Mouse (Mus musculus) urinary bladder, adult 18-20 months (tissue): ENCODE data around the gene Krt6a.
"Not testable (repeated sequence)": the region's sequence is repeated elsewhere in the genome, so short reads cannot be mapped to it uniquely, and the experiment has no call there.

Experiments
- DNase-seq, 2 experiments: peaks; one replicate each; pipeline ENCODE4 v3.0.0; 2022; ENCODE audit warnings: low spot score in 2 of 2, mixed read lengths in 2 of 2

The Krt6a gene

DNA sequence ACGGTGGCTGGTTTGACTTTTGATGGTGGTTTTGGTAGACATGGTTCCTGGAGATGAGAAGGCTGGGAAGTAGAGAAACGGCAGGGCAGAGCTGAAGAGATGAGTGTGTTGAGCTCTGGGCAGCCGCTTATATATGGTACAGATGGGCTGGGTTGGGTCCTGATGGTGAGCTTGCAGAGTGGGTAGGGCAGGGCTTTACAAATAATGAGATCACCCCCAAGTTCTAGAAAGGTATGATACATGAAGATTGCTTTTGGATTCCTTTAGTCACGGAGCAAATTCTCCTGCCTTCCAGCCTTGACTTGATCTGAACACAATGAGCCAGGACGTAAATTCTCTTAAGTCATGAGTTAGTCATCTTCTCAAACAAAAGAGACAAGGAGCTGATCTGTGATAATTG is at the start of gene Krt6a:
Krt6a (minus strand) TSS at position 101 of the 400 bp plus-strand sequence.
- DNase-seq, result no peak

DNA sequence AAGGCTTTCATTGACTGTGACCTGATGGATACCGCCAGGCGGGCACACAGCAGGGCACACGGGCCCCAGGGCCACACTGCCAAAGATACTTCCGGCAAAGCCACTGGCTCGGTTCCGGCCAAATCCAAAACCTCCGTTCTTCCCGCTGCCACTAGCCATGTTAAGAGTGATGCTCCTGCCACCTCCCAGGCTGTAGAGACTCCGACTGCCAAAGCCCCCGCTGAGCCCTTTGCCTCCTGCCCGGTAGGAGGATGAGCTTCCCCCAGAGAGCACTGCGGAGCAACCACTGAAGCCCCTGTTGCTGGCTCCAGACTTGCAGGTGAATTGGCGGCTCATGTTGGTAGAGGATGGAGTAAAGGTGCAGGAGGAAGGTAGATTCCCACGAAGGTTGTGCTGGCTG is 48.6 kb upstream of the Krt6a start, which contains the start of gene Krt71:
Krt71 (minus strand) TSS at position 399 of the 400 bp plus-strand sequence.
- no peak for DNase-seq

DNA sequence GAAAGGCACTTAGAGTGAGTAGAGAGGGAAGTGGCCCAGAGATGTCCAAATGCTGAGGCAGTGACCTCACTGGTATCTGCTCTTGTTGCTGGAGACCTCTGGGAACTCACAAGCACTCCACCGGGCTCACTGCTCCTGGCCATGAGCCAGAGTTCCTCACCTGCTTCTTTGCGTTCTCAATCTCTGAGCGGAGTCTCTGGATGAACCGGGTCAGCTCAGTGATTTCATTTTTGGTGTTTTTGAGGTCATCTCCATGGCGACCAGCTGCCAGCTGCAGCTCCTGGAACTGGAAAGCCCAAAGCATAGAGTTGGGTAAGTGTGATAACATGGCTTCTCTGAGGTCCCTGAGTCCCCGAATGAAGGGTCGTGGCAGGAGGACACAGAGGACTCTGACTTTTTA is 43.7 kb upstream of the Krt6a start:
- no peak for DNase-seq

DNA sequence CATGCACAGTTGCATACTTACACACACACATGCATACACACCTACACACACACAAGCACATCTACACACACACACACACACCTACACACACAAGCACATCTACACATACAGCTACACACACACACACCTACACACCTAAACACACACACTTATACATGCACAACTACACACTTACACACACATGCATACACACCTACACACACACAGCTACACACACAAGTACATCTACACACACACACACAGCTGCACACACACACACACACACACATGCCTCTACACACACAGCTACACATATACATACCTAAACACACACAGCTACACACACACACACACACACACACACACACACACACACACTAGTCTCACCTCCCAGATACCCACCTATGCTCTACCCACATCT is 36.5 kb upstream of the Krt6a start:
- DNase-seq, result no peak

DNA sequence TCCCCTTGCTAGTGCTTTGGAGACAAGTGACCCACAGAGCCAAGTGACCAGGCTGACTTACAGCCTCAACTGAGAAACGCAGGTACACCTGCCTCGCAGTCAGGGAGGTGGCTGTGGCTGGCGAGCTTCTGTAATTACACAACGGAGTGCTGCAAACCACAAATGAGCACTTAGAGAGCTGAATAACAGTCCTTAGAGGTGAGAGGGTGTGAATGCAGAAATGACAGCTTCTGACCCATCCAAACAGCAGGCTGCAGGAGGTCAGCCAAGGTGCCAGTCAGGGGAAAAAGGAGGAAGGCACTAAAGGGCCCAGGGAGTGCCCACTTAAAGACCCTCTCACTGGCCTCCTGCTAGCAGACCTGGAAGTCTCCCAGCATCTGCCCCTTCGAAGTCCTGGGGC is 30.6 kb upstream of the Krt6a start:
- DNase-seq, result no peak

DNA sequence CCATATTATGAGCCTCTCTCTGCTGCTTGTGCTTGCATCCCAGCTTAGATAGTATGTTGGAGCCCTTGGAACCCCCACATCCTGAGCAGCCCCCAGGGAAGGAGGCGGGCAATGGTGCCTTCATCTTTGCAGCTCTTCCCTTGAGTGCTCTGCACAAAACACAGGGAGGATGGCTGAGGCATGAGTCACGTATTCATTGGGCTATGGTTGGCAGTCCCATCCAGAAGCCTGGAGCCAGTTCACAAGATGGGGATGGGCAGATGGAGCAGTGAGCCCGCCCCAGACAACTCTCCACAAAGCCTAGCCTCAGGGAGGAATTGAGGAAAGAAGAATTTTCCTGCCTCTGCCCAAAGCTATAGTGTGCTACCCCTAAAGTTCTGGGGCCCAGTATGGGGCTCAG is 21.7 kb upstream of the Krt6a start:
- no peak for DNase-seq

DNA sequence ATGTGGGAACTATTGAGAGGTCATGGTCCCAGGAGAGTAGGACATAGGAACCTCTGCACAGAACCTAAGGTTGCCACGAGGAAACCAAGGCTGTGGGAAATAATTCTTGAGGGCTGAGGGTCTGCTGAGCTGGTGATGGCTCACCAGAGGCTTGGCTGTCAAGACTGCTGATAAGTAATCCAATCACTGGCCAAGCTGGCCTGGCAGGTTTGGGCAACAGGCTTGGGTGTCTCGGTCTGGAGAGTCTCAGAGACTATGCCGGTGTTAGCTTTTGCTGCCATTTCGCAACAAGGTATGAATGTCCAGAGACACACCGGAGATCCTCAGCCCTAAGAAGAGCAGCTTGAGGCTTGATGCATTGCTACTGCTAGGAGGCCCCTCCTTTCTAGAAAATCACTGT is 20.2 kb upstream of the Krt6a start:
- peak; percentile 45 to 76 for DNase-seq

DNA sequence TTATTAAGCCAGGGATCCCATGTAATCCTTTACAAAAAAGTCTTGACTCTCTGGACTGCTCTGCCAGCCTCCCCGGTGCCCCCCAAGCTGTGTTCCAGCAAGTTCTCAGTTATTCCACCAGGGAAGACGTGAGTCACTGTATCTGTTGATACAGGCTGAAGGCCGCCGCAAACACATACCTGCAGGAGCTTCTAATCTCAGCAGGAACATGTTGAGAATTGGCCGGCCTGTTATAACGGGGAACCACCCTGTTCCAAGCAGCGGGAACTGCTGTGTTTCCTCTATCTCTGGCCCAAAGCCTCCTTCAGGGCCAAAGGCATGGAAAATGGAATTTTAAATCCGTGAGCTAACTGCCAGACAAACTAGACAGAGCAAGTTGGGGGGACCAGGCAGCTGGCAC is 19.6 kb upstream of the Krt6a start:
- DNase-seq, result peak; percentile 50 to 72

DNA sequence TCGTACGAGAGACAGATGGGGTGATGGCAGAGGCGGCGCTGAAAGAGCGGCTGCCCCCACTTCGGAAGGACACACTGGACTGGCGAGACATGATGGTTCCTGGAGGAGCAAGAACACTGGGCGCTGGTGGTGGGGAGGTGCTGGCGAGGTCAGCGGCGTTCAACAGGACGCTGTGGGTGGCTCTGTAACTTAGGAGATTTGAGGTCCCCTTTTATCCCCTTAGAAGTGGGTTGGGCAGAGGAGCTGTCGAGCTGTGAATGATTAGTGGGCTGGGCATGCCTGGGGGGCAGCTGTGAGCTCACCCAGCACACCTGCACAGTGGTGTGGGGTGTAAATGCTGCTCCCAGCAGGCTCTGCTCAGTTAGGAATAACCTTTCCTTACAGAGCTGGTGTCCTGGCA is 18.6 kb upstream of the Krt6a start, which contains the start of gene Krt5:
Krt5 (minus strand) TSS at position 179 of the 400 bp plus-strand sequence.
- DNase-seq, result peak; percentile 56 to 60

DNA sequence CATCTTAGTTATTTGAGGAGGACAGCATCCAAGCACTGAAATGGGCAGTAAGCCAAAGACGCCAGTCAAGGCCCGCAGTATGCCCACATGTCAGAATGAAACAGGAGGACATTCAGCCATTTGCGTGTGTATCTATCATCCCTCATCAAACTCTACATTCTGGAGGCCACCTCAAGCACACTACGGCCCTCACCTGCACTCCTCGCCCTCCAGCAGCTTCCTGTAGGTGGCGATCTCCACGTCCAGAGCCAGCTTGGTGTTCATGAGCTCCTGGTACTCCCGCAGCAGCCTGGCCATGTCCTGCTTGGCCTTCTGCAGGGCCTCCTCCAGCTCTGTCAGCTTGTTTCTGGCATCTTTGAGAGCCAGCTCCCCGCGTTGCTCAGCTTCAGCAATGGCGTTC is 14.6 kb upstream of the Krt6a start:
- DNase-seq, result no peak

DNA sequence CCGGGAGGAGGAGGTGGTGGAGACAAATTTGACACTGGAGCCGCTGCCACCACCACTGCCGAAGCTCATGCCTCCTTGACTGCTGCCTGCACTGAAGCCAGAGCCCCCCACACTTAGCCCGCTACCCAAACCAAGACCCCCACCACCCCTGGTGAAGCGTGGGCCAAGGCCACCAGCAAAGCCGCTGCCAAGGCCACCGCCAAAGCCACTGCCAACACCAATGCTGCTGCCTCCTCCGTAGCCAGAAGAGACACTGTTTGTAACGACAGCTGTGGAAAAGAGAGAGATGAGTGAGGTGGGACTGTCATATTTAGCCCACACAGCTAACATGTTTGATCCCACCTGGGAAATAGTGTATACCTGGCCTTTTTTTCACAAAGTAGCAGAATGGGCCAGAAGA is 13.3 kb upstream of the Krt6a start:
- no peak for DNase-seq

DNA sequence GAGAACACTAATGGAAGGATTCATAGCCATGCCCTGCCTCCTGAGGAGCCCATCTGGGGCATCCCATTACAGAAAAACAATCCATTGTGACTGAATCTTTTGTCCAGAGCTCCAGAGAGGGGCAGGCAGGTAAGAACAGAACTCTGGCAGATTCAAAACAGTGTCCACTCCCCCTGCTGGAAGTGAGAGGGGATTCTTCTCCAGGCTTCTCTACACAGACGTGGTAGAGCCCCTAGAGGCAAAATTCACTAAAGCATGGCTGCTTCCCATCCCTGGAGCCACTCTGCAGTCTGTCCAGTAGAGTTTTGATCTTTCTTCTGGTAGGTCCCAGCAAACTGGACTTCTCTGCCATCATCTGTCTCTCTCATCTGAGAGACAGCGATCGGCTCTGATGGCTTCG is 10.0 kb upstream of the Krt6a start:
- DNase-seq, result no peak

DNA sequence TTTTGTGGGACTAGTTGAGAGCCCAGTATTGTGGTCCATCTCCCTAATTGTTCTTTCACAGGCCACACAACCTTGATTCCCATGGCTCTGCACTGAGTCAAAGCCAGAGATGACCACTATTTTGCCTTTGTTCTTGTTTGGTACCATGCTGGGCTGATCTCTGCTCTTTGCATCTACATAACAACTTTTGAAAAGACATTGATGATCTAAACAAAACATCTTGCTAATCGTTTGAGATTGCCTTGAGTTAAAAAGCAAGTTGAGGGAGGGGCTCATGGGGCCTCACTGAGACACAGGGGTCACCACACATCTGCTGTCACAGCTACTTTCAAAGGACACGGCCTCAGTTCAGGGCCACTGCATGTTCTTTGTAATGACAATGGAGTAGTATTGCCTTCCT is 8.3 kb upstream of the Krt6a start:
- DNase-seq, result no peak

DNA sequence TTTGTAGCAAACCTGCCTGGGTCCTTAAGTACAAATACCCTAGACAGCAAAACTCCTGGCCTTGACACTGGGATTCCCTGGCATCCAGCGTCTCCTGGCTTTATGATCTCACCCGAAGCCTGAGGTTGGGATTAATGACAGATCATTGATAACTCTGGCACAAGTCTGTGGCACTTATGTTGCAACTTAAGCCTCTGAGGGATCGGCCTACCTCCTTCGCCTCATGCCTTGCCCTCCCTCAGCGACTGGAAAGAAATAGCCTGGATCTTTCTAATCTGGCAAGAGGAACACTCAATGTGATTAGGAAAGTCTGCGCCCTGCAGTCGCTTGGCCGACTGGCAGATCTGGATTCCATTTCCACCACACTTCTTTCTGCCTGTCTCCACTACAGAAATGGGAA is 5.8 kb upstream of the Krt6a start:
- DNase-seq, result no peak

DNA sequence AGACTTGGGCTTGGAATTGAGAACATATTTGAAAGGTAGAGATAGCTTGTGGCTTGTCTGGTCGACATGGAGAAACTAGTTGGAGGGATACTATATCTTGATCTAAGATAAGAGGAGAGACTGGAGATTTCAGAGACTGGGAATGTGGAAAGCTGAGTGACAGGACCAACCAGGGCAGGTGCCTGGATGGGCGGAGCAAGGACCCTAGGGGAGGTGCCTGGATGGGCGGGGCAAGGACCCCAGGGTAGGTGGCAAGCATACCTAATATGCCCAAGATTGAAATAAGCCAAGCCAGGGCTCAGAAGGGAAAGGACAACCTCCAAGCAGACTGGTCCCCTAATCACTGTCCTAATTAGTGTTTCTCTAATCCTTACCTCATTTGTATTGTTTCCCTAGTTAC is 5.1 kb upstream of the Krt6a start:
- DNase-seq, result no peak

DNA sequence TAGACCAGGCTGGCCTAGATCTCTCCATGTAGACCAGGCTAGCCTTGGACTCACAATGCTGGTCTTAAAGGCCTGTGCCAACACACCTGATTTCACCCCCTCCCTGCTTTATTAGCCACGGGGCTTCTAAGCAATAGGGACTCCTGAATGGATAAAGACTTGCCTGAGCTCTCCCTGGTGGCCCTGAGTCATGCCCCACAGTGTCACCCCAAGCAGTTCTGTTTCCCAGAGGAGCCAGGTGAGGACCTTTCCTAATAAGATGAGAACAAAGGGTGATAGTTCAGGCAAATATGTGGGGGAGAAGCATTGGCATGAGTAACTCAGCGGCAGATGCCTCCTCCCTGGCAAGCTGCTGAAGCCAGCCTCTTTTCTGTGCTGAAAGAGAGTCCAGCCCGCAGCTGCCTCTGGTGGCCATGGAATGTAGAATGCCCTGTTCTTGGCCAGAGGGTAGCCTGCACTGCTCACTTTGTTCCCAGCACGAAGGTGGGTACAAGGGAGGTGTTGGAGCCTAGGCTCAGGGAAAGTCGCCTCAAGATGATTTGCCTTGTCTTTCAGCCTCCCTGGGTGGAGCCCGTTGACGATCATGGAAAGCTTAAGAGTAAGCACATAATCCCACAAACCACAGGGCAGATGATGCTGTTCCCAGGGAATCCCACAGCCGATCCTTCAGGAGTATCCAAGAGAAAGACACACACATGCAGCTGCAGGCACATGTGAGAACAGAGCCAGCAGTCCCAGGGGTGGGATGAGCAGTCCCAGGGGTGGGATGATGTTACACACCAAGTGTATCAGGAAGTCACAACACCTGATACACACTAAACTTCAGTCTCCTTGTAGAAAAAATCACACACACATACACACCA is 3.5 kb upstream of the Krt6a start:
- no peak for DNase-seq

DNA sequence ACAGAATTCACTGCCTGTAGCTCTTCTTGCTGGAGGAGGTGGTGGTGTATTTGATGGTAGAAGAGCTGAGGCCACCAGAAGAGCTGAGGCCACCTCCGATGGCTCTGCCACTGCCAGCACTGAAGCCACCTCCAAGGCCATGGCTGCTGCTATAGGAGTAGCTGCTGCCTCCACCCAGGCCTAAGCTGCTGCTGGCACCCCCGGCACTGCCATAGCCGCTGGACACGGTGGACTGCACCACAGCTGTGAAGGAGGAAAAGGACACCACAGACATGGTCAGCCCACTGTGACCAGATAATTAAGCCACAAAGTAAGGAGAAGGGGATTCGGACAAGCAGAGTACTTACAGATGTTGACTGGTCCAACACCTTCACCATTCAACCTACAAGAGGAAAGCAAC is 3.6 kb downstream of the Krt6a start:
- DNase-seq, result not testable (repeated sequence)

DNA sequence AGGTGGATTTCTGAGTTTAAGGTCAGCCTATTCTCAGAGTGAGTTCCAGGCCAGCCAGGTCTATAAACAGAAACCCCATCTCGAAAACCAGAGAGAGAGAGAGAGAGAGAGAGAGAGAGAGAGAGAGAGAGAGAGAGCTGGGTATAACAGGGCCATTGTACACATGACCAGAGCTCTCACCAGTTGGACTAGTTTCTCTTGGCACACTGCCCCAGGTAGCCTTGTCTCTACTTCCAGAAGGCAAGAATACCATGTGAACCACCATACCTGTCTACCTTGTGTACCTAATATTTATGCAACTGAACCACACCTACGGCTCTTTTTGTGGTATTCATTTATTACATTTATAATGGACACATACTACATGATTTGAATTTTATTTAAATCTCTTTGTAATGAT is 5.9 kb downstream of the Krt6a start:
- DNase-seq, result no peak

DNA sequence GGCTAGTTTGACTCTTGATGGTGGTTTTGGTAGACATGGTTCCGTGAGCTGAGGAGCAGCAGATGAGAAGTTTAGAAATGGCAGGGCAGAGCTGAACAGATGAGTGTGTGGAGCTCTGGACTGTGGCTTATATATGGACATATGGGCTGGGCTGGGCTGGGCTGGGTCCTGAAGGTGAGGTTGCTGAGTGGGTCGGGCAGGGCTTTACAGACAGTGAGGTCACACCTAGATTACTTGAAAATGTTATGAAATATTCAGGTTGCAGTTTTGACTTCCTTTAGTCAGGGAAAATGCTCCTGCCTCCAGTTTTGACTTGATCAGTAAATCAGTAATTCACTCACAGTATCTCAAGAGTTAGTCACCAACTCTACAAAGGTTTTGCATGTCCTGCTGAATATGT is 13.9 kb downstream of the Krt6a start, which contains the start of gene Krt6b:
Krt6b (minus strand) TSS at position 101 of the 400 bp plus-strand sequence.
- DNase-seq, result no peak

DNA sequence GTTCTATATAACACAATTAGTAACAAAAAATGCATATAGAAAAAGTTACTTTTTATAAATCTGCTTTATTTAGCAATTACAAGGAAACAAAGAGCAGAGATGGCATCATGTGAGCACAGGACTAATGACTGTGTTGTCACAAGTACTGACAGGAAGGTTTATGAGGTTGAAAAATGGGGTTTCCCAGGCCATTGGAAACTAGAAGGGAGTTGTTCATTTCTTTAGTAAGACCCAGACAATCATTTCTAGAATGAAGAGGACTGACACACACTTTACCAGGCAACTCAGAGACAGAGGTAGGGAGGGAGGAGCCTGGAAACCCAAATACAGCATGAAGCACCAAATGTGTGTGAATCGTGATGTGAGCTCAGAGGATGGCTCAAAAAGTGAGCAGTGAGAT is 18.1 kb downstream of the Krt6a start:
- DNase-seq, result no peak

DNA sequence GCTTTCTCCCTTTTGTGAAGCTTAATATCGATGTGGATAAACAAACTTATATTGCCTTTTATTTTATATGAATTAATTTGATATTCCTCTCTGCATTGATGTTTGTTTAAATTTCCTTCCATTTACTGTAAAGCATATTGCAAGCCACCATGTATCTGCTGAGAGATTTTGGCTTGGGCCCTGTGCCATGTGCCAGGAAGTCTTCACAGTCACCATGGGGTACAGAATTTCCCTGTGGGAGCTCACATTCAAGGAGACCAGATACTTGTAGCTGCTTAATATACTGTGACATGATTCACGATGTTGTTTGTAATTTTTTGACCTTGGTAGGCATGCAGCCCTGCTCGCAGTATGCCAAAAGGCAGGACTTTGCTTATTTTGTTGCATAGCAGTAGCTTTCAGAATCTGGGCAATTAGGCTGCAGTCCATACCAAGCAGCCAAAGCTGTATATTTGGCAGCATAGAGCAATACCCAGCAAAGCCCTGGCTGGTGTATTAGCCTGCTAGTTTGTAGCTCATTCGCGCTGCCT is 41.3 kb downstream of the Krt6a start:
- no peak for DNase-seq

DNA sequence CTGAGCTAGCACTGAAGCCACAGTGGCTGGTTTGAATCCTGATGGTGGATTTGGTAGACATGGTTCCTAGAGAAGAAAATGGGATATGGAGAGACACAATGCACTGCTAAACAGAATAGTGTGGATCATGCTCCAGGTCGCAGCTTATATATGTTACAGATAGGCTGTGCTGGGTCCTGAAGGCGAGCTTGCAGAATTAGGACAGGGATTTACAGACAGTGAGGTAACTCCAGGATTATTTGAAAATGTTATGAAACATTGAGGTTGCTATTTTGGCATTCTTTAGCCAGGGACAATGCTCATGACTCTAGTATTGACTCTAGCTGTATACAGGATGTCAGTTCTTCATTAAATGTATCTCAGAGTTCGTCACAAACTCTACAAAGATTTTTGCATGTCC is 46.8 kb downstream of the Krt6a start, which contains the start of gene Gm5478:
Gm5478 (minus strand) TSS at position 101 of the 400 bp plus-strand sequence.
- DNase-seq, result no peak
